Mouse (Mus musculus) ovary, postnatal 14 days (tissue): ENCODE measurements around the gene Atp2b2.

Experiments
- DNase-seq: peaks from one replicate; pipeline ENCODE4 v3.0.0; 2022; ENCODE audit warnings: low spot score

Atp2b2 gene

GRCm38 (mm10) chr6:114042332-114042731, at the start of gene Atp2b2:
Gene Atp2b2, minus strand, starts transcription at chr6:114042613.
- no peak for DNase-seq

GRCm38 (mm10) chr6:114089626-114090025, 47.2 kb upstream of the Atp2b2 start:
- peak; percentile 60 for DNase-seq

GRCm38 (mm10) chr6:114087106-114087505, 44.7 kb upstream of the Atp2b2 start:
- peak; percentile 19 for DNase-seq

- DNase-seq, result no peak
Measured at GRCm38 (mm10) chr6:114078556-114078955, 36.1 kb upstream of the Atp2b2 start.

DNA sequence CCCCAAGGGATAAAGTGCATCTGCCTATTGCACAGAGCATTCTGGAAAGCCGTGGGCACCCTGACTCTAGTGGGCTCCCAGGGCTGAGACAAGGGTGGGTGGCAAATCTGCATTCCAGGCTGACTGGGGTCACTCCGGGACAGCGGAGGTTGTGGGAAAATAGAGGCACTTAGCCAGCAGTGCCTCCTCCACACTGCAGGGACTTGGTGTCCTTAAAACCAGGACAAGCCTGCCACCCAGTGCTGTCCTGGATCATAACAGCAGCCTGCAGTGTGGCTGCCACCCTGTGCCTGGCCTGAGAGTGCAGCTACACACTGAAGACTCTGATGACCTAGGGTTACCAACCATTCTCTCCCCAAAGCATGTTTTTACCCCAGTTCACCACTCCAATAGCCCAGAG, 34.1 kb upstream of the Atp2b2 start:
- peak; percentile 4 for DNase-seq

DNA sequence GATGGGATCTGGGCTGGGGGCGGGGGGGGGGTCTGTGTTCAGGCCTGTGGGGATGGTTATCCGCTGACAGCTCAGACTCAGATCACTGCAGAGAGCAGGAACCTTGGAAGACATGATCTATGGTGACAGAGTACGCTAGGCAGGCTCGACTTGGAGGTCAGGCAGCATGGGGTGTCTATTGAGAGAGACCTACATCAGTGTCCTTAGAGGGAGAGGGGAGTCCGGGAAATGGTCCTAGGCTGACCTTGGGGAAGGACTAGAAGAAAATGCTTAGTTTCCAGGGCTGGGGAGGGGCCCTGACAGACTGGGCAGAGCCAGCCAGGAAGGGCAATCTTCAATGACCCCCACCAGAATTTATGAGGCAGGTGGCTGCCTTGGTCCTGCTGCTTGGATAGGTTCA, 33.6 kb upstream of the Atp2b2 start:
- no peak for DNase-seq

DNA sequence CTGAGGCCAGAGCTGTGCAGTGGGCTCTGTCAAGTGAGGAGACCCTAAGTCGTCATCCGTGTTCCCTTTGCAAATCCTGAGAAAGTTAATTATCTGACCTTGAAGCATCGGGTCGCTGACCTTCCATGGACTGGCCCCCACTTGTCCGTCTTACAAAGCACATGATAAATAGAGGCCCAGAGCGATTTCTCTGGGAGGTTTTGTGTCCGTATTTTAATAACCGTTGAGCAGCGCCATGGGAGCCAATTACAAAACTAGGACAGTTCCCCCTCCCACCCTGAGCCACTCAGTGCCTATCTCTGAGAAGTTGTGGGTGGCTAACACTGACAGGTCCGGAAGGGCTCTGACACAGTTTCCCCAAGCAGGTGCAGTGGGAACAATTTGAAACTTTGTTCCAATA, 32.5 kb upstream of the Atp2b2 start:
- no peak for DNase-seq

GRCm38 (mm10) chr6:114074256-114074655, 31.8 kb upstream of the Atp2b2 start:
- DNase-seq, result no peak

- DNase-seq, result peak; percentile 24
Measured at GRCm38 (mm10) chr6:114071564-114071963, 29.2 kb upstream of the Atp2b2 start.

GRCm38 (mm10) chr6:114063100-114063499, 20.7 kb upstream of the Atp2b2 start:
- no peak for DNase-seq

- no peak for DNase-seq
Measured at GRCm38 (mm10) chr6:114062688-114063087, 20.3 kb upstream of the Atp2b2 start.

DNA sequence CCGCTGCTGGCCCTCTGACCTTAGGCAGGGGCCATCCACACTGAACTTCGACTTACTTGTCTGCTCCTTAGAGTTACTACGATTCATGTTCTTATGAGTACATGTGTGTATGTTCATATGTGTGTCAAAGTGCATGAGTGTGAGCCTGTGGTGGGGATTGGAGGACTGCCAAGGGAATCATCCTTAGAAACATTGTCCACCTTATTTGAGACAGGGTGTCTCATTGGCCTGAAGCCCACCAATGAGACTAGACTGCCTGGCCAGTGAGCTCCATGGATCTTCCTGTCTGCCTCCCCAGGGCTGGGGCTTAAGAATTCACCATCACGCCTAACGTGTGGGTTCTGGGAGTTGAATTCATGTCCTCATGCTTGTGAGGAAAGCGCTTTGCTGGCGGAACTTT, 16.8 kb upstream of the Atp2b2 start:
- DNase-seq, result no peak

DNA sequence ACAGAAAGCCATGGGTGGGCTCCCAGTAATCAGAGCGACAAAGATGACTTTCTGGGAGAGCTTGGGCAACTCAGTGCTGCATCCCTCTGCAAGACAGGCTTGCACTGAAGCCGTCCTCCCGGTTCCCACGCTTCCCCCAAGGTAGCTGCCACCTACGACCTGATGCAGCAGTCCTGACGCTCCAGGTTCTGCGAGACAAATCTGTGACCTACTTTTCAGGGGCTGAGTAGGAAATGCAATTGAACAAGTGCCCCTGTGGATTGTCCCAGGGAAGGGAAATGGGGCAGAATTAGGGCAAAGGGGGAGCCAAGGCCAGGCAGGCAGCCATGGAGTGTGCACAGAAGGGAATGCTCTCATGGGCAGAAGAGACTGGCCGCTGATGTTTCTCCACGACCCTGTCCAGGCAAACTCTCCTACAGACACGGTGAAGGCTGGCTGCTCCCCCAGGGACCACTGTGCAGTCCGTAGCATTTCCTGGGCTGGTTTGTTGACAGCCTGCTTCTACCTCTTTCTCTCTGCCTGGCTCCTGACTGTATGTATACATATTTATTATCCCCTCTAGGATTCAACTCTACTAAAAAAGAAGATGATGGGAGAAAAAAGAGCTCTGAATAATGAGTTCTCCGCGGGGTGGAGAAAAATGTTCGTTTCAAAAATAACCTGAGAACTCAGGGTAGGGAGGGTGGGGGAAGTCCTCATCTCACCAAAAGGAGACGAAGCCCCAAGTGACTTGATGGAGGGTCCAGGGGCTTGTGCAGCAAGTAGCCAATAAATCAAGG, 15.8 kb upstream of the Atp2b2 start:
- no peak for DNase-seq

- no peak for DNase-seq
Measured at GRCm38 (mm10) chr6:114055311-114055710, 12.9 kb upstream of the Atp2b2 start.

GRCm38 (mm10) chr6:114044962-114045361, 2.5 kb upstream of the Atp2b2 start:
- DNase-seq, result no peak

GRCm38 (mm10) chr6:114042836-114043235, 423 bp upstream of the Atp2b2 start:
- no peak for DNase-seq

DNA sequence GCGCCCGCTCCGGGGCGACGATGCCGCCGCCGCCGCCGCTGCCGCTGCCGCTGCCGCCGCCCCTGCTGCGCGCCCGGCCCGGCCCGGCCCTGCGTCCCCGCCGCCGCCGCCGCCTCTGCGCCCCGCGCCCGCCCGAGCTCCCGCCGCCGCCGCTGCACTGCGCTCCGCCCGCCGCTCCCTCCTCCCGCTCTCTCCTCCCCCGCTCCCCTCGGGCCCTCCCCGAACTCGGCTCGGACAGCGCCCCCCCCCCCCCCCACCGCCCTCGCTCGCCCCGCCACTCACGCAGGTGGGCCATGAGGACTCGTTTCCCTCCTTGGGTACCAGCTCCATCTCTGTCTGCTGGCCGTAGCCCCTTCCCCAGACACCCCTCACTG, 515 bp downstream of the Atp2b2 start:
- DNase-seq, result no peak

GRCm38 (mm10) chr6:114041097-114041910, 1.1 kb downstream of the Atp2b2 start:
- DNase-seq, result no peak

DNA sequence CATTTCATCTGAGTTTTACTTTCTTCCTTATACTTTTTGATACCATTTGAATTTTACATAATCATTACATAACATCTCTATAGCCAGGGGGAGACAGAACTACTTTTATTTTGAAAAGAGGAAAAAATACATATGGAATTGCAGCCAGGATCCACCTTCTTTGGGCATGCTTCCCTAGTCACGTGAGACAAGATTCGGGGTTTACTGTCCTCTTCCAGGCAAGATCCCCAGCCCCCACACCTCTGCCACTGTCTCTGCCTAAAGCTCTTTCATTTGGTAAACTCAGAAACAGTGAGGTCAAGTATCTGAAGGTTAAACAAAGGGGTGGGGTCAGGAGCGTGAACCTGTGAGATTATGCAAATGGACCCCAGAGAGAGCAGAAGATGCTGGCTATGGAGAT, 6.7 kb downstream of the Atp2b2 start:
- DNase-seq, result no peak

DNA sequence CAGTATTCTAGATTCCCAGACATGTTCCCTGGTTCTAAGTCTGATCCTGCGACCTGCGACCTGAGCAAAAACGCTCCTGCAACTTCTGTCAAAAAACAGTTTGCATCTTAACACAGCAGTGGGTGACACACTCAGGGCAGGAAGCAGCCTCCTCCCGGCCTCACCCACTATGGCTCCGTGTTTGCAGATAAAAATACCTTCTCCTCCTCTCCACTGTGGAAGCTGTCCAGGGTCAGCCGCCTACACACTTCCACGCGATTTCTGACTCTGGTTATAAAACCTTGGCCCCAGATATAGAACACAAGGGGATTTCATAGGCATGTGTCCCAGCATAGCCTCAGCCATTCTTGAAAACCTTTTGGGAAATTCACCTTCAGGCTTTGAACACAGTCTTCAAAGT, 9.6 kb downstream of the Atp2b2 start:
- DNase-seq, result no peak

DNA sequence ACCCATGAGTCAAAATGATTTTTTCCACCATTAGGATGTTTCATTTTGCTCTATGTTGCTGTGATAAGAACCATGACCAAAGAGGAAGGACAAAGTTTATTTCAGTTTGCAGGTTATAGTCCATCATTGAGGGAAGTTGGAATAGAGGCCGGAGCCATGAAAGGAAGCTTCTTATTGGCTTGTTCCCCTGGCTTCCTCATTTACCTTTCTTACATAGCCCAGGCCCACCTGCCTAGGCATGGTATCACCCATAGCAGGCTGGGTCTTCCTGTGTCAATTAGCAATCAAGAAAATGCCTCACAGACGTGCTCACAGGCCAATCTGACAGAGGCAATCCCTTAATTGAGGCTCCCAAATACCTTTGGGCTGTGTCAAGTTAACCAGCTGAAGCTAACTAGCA, 18.6 kb downstream of the Atp2b2 start:
- DNase-seq, result no peak

DNA sequence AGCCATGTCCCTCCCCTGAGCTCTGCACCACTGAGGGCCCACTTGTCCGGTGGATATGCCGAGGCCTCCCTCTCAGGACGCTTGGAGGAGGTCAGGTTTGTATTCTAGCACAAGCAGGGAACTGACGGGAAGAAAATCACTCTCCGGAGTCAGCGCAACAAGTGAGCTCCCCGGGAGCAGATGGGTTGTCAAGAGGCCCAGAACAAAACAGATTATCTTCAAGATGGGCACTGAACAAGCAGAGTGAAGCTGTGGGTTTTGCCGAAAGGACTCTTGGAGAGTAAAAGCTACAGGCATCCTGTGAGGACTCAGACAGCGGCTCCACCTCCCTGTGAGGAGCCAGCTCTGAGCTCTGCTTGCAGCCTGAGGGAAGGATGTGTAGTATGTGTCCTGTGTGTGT, 20.3 kb downstream of the Atp2b2 start:
- no peak for DNase-seq

DNA sequence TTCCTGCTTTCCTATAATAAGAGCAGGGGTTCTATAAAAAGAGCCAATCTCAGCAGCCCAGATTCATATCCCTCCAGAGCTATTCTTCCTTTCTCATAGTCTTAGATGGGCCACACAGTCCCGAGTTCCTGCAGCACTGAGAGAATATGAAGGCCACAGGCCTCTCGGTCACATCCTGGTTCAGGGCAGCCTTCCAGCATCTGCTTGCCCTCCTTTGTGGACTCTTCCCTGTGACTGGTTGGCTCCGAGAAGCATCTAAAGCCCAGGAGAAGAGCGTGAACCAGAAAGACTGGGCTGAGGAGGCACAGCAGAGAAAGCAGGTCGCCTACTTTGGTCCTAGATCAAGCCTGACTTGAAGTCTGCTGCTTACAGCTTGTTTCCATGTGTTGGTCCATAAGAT, 28.6 kb downstream of the Atp2b2 start:
- no peak for DNase-seq
